Mouse (Mus musculus) embryonic facial prominence, embryonic 12.5 days (tissue): ENCODE results near the gene Stx11. TPM values are rescaled to one million over a fixed set of nuclear protein-coding genes. Genes with fewer than 3 reads are reported as not detected.
A peak's percentile ranks its signal among the peaks of the same experiment; 100 is the strongest.

Source experiments
- ATAC-seq: fragments of 200-750 bp; cut with Nextera tagmentation; 2 replicates; pipeline ENCODE4 v1.8.0; 2017; ENCODE audit not compliant: insufficient number of reproducible peaks, insufficient read depth, low FRiP score, low TSS enrichment
- H3K27ac ChIP-seq: fragments of 300-500 bp; sonication (generic); 2 replicates; pipeline ENCODE4 v1.5.1; 2016; ENCODE audit warnings: mild to moderate bottlenecking
- H3K27me3 ChIP-seq: fragments of 300-500 bp; sonication (generic); 2 replicates; pipeline ENCODE4 v1.6.1; 2016; ENCODE audit warnings: mild to moderate bottlenecking, moderate library complexity
- H3K36me3 ChIP-seq: fragments of 300-500 bp; sonication (generic); 2 replicates; pipeline ENCODE4 v1.6.1; 2016; ENCODE audit warnings: mild to moderate bottlenecking
- H3K4me1 ChIP-seq: fragments of 300-500 bp; sonication (generic); 2 replicates; pipeline ENCODE4 v1.6.1; 2016
- H3K4me2 ChIP-seq: fragments of 300-500 bp; sonication (generic); replicated peaks from 2 replicates; pipeline ENCODE4 v1.6.1; 2016; ENCODE audit warnings: mild to moderate bottlenecking, moderate library complexity
- H3K4me3 ChIP-seq: fragments of 300-500 bp; sonication (generic); 2 replicates; pipeline ENCODE4 v1.5.1; 2016; ENCODE audit warnings: mild to moderate bottlenecking
- H3K9ac ChIP-seq: fragments of 300-500 bp; sonication (generic); 2 replicates; pipeline ENCODE4 v1.6.1; 2016; ENCODE audit warnings: mild to moderate bottlenecking, moderate library complexity
- H3K9me3 ChIP-seq: fragments of 300-500 bp; sonication (generic); 2 replicates; pipeline ENCODE4 v1.6.1; 2016; ENCODE audit warnings: mild to moderate bottlenecking, moderate library complexity
- WGBS: fragments of 180-500 bp; shearing (Covaris S2); methylation state at CpG from one replicate; pipeline ENCODE4 v1.1.7; 2016; 5-methylcytosine and 5-hydroxymethylcytosine counted together
- polyA plus RNA-seq: library from polyadenylated mRNA; unstranded; fragments of >200 nt; fragmentation: Nextera tagmentation; extraction: Ambion mirVana; gene quantifications from 2 replicates; pipeline ENCODE4 v1.2.1, GENCODE M21; 2016

Stx11 gene
- polyA plus RNA-seq, 1 experiment from 2014 or later: 4.3 TPM

DNA sequence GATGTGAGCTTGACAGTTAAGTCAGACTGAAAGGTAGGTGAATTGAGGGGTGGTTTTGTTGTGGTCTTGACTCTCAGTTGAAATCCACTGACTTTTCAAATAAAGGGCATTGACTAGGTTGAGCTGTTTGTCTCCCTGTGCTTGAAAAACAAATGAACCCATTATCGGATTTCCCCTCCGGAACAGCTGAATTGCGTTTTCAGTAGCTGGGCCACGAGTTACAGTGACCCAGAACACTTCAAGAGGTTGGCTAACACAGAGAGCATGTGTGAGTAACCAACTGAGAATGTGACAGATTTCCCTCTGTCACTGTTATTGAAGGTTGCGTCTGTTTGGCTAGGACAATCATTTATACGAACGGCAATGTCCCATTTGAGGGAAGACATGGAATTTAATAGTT is 17.0 kb upstream of the Stx11 start:
- 62% methylated on average over 7 of the region's 7 CpGs for WGBS
- Histone ChIP-seq H3K36me3 (no peaks in the 10 kb centered on the region), H3K9ac (no peak overlapping the region), H3K27me3 (no peaks in the 10 kb centered on the region), H3K9me3 (no peaks in the 10 kb centered on the region), H3K4me1 (no peaks in the 10 kb centered on the region), H3K4me2 (no peak overlapping the region), H3K27ac (no peak overlapping the region), H3K4me3 (no peak overlapping the region)
- no peak for ATAC-seq

DNA sequence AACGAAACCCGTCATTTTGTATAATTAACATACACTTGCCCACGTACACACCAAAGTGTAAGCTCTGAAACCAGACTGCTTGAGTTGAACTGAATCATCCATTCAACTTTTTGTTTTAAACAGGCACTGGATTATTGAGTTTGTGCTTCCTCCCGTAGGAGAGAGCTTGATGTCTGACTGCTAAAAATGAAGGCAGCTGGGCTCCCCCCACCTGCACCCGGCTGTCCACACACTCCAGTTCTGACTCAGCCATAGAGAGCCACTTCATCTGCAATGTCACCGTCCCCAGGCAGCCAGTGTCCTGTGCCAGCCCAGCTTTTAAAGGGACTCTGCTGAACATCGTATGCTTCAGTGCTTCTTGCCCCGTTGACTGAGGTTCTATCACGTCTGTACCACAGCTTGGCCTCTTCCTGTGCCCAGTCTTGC is 13.7 kb upstream of the Stx11 start:
- Histone ChIP-seq H3K27ac (no peak overlapping the region), H3K4me3 (no peak overlapping the region), H3K36me3 (no peaks in the 10 kb centered on the region), H3K27me3 (no peaks in the 10 kb centered on the region), H3K9me3 (no peaks in the 10 kb centered on the region), H3K4me2 (no peak overlapping the region), H3K9ac (no peak overlapping the region), H3K4me1 (no peaks in the 10 kb centered on the region)
- 84% methylated on average over 9 of the region's 9 CpGs for WGBS
- no peak for ATAC-seq

DNA sequence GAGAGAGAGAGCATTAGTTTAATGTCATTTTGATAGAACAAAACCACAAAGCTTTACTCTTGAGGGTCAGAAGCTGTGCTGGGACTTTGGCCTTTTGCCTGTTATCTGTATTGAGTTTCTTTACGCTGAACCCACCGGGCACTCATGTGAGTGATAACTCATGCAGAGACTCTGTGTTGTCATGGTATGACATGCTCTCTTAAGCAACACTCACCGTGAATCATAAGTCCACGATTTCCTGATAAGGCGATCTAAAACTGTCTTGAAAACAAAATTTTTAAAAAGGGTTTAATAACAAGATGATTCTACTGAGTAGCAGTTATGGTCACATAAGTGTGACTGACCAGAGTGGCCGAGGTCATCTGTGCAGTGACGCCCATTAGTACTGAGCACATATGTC is 12.5 kb upstream of the Stx11 start:
- Histone ChIP-seq H3K4me2 (no peak overlapping the region), H3K36me3 (no peaks in the 10 kb centered on the region), H3K27me3 (no peaks in the 10 kb centered on the region), H3K4me1 (no peaks in the 10 kb centered on the region), H3K27ac (no peak overlapping the region), H3K9ac (no peak overlapping the region), H3K9me3 (no peaks in the 10 kb centered on the region), H3K4me3 (no peak overlapping the region)
- WGBS: 95% methylated on average over 7 of the region's 7 CpGs
- ATAC-seq: no peak

DNA sequence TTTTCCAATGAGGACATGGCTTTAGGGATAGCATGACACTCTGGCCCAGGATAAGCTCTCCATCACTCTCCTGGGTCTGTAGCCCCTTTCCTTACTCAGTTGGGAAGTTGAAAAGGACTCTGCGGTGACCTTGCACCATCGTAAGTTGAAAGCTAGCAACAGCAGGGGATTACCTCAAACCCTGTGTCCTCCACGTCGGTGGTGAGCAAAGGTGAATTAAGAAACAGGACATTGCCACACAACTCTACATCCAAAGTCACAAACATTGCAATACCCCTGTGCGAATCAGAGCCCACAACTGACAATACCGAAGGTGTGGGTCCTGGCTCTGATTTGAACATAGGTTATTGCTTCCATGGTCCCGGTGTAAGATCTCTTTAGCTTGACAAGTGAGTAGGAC is 11.9 kb upstream of the Stx11 start:
- Histone ChIP-seq H3K4me3 (no peak overlapping the region), H3K4me1 (no peaks in the 10 kb centered on the region), H3K27me3 (no peaks in the 10 kb centered on the region), H3K27ac (no peak overlapping the region), H3K9me3 (no peaks in the 10 kb centered on the region), H3K36me3 (no peaks in the 10 kb centered on the region), H3K4me2 (no peak overlapping the region), H3K9ac (no peak overlapping the region)
- WGBS: 83% methylated on average over 7 of the region's 7 CpGs
- no peak for ATAC-seq

DNA sequence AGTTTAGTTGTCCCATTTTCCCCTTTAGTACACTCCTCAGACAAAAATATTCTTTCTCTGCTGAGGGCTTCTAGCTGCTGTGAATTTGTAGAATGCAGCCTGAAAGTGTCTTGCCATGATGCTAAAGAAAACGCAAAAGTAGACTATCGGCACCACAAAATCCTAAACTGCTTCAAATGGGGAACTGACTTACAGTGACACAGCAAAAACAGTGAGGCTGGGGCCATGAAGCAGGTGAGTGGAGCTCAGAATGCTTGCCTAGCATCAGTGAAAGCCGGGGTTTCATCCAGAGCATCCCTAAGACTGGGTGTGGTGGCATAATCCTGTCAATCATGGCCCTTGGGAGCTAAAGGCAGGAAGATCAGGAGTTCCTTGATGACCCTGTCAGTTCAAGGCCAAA is 11.4 kb upstream of the Stx11 start:
- WGBS: 86% methylated on average over 3 of the region's 3 CpGs
- no peaks in the 10 kb centered on the region for H3K36me3 ChIP-seq
- H3K9me3 ChIP-seq: no peaks in the 10 kb centered on the region
- no peak for ATAC-seq
- no peak overlapping the region for H3K9ac ChIP-seq
- H3K4me3 ChIP-seq: no peak overlapping the region
- H3K4me1 ChIP-seq: no peaks in the 10 kb centered on the region
- no peaks in the 10 kb centered on the region for H3K27me3 ChIP-seq
- no peak overlapping the region for H3K4me2 ChIP-seq
- no peak overlapping the region for H3K27ac ChIP-seq

DNA sequence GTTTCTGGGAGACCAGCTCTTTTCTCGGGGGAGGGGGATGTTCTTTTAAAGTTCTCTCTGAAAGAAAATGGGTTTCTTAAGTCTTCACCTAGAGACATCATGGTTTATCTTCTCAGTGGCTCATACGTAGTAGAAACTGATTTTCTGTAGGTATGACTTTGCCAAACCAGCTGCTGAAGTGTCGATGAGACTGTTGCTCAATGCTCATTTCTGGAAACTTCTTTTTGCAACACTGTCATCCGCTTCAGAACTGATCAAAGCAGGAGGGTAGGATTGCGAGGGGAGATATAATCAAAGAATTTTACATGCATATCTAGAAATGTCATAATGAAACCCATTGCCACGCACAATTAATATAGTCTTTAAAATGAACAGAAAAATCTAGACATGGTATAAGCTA is 10.5 kb upstream of the Stx11 start:
- no peak overlapping the region for H3K4me3 ChIP-seq
- H3K27ac ChIP-seq: no peak overlapping the region
- H3K9ac ChIP-seq: no peak overlapping the region
- H3K27me3 ChIP-seq: no peaks in the 10 kb centered on the region
- H3K36me3 ChIP-seq: no peaks in the 10 kb centered on the region
- 86% methylated on average over 6 of the region's 6 CpGs for WGBS
- no peak for ATAC-seq
- no peak overlapping the region for H3K4me2 ChIP-seq
- H3K9me3 ChIP-seq: no peaks in the 10 kb centered on the region
- H3K4me1 ChIP-seq: no peaks in the 10 kb centered on the region

DNA sequence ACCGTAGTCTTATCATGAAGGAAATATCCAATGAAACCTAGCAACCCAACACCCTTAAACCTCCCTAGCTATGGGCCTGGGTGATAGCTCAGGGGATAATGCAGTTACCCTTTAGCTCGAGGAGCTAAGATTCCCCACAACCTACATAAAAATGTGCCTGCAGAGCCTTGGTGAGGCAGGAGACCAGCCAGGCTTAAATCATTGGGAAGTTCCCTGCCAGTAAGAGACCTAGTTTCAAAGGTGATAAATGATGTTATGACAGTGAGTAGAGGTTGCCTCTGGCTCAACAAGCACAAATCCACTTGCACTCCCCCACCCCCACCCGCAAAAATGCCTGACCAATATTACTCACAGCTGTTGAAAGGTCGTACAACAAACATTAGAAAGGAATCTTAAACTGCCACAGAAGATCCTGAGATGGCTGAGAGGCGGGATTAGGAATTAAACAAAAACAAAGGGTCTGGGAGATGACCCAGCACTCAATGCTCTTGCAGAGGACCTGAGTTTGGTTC is 1.6 kb upstream of the Stx11 start:
- Histone ChIP-seq H3K36me3 (no peaks in the 10 kb centered on the region), H3K4me1 (no peaks in the 10 kb centered on the region), H3K9me3 (no peaks in the 10 kb centered on the region), H3K4me2 (no peak overlapping the region), H3K27ac (no peak overlapping the region), H3K27me3 (0 out of 2 replicates have a peak, but pooled peaks cover 6% of the 10 kb centered on the region), H3K9ac (no peak overlapping the region), H3K4me3 (no peak overlapping the region)
- WGBS: 68% methylated on average over 5 of the region's 5 CpGs
- no peak for ATAC-seq

DNA sequence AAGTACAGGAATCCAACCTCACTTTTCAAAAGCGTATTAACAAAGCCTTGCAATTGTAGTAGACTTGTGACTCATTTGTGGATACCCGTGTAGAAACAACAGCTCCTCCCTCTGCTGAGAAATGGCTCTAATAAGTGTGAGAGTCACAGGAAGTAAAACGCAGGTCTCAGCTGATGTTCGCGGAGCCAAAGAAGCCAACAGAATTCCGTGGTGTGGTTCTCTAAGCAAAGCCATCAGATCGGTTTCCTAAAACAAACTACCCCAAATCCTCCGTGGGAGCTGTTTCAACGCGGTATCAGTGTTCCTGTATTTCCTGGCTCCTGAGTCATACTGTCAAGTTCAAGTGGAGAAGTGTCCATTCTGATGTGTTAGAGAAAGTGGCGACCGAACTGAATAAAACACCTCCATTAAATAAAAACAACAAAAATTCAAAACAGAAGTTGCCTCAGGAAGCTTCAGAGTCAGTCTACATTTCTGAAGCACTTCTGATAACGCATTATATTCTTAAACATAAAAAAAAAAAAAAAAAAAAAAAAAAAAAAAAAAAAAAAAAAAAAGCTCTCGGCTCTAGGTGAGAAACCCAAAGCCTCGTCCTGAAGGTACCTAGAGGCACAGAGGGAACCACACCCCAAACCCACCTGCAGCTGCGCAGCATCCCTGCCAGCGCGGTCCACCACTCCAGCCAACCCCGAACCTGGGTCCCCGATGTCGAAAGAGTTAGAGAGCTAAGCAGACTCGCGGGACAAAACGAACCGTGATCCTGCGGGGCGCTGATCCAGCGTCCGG is 543 bp downstream of the Stx11 start:
- H3K27ac ChIP-seq: no peak overlapping the region
- no peaks in the 10 kb centered on the region for H3K4me1 ChIP-seq
- H3K9ac ChIP-seq: peak overlapping the region; percentile 61
- H3K27me3 ChIP-seq: 0 out of 2 replicates have a peak, but pooled peaks cover 6% of the 10 kb centered on the region
- no peaks in the 10 kb centered on the region for H3K9me3 ChIP-seq
- no peaks in the 10 kb centered on the region for H3K36me3 ChIP-seq
- peak overlapping the region; percentile 81 for H3K4me2 ChIP-seq
- peak; percentile 61; the same call in 1 of the 2 replicates for ATAC-seq
- 6% methylated on average over 29 of the region's 29 CpGs for WGBS
- peak overlapping the region; percentile 63 for H3K4me3 ChIP-seq

DNA sequence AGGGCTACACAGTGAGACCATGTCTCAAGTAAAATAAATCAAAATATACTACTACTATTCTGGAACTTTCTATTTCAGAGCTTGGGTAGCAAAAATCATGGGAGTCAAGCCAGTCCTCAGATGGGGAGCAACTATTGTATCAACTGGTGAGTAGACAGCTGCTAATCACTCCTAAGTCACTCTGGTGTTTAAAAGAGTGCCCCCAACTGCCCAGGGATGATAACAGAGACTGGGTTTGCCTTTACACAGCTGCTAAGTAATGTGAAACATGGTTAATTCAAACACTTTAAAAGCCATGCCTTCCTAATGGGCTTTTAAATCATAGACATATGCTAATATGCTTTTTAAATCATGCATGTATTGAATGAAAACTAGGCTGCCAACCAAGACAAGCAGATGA is 1.9 kb downstream of the Stx11 start:
- no peaks in the 10 kb centered on the region for H3K4me1 ChIP-seq
- H3K9me3 ChIP-seq: no peaks in the 10 kb centered on the region
- no peak overlapping the region for H3K27ac ChIP-seq
- ATAC-seq: no peak
- H3K36me3 ChIP-seq: no peaks in the 10 kb centered on the region
- H3K4me3 ChIP-seq: no peak overlapping the region
- H3K4me2 ChIP-seq: no peak overlapping the region
- 0 out of 2 replicates have a peak, but pooled peaks cover 6% of the 10 kb centered on the region for H3K27me3 ChIP-seq
- H3K9ac ChIP-seq: no peak overlapping the region

DNA sequence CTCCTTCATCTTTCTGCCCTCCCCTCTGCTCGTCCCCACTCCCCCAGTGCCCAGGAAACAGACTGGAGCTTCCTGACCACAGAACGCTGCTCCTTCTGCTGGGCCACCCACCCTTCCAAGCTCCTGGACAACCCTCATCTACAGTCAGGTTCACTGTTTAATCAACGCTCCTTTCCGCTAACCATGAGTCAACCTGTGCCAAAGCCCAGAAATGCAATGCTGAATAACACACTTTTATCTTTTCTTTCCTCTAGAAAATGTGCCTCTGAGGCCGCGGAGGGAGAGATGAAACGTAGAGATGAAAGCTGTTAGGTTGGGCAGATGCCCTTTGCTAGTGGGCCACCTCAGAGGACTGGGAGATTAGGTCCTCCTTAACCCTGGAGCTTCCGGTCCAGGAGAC is 2.6 kb downstream of the Stx11 start:
- ATAC-seq: no peak
- Histone ChIP-seq H3K4me3 (no peak overlapping the region), H3K36me3 (no peaks in the 10 kb centered on the region), H3K27me3 (0 out of 2 replicates have a peak, but pooled peaks cover 6% of the 10 kb centered on the region), H3K4me2 (no peak overlapping the region), H3K4me1 (no peaks in the 10 kb centered on the region), H3K9ac (no peak overlapping the region), H3K27ac (no peak overlapping the region), H3K9me3 (no peaks in the 10 kb centered on the region)
- WGBS: 87% methylated on average over 8 of the region's 8 CpGs

DNA sequence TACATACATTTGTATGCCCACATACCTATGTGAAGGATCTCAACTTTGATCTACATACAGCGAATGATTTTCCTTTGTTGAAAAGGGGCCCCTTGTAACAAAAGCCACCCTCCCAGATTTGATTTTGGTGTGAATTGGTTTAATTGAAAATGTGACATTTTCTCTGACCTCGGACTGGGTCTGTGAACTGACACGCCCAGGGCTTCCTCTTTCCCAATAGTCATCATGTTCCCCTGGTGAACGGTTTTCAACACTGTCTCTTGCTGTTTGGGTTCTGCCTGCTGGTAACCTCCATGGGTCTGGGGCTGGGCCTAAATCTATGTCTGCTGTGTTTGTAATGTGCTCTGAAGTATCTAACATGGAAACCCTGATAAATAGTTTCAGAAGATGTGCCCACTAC is 6.8 kb downstream of the Stx11 start:
- Histone ChIP-seq H3K4me2 (no peak overlapping the region), H3K9ac (no peak overlapping the region), H3K27me3 (0 out of 2 replicates have a peak, but pooled peaks cover 3% of the 10 kb centered on the region), H3K9me3 (no peaks in the 10 kb centered on the region), H3K27ac (no peak overlapping the region), H3K4me3 (no peak overlapping the region), H3K36me3 (no peaks in the 10 kb centered on the region), H3K4me1 (no peaks in the 10 kb centered on the region)
- no peak for ATAC-seq
- 75% methylated on average over 4 of the region's 4 CpGs for WGBS

DNA sequence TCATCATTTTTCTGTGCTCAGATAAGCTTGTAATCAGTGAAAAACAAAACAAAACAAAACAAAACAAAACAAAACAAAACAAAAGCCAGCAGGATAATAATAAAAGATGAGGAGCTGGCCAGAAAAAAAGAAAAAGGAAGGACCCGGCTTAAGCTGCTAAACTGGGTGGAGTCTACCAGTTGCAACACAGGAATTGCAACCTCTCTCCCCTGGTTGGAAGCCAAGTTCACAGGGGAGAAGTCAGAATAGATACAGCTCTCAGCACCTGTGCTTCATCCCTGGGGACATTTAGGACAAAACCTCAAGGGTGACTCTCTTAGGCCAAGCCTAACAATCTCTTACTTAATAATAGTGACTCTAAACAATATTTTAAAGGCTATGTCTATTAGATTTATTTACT is 8.3 kb downstream of the Stx11 start:
- ATAC-seq: no peak
- Histone ChIP-seq H3K4me2 (no peak overlapping the region), H3K9ac (no peak overlapping the region), H3K36me3 (no peaks in the 10 kb centered on the region), H3K27ac (no peak overlapping the region), H3K27me3 (no peaks in the 10 kb centered on the region), H3K9me3 (no peaks in the 10 kb centered on the region), H3K4me1 (no peaks in the 10 kb centered on the region), H3K4me3 (no peak overlapping the region)
- 53% methylated on average over 1 of the region's 1 CpGs for WGBS
